Mouse (Mus musculus) E14TG2a.4 (cell line): ENCODE results near the gene Ttc21b.
"Not testable (repeated sequence)": the region's sequence is repeated elsewhere in the genome, so short reads cannot be mapped to it uniquely, and the experiment has no call there.

Experiments used
- H3K27me3 ChIP-seq: 2 replicates; pipeline ENCODE4 v1.6.1; 2014; ENCODE audit warnings: low read length, control low read depth; ENCODE audit not compliant: insufficient read depth
- H3K36me3 ChIP-seq: 2 replicates; pipeline ENCODE4 v1.6.1; 2014; ENCODE audit warnings: low read length, control low read depth; ENCODE audit not compliant: insufficient read depth
- H3K4me1 ChIP-seq: replicated peaks from 2 replicates; pipeline ENCODE4 v1.6.1; 2014; ENCODE audit warnings: low read depth, low read length, control low read depth
- H3K4me3 ChIP-seq: replicated peaks from 2 replicates; pipeline ENCODE4 v1.5.1; 2014; ENCODE audit warnings: mild to moderate bottlenecking, low read length
- H3K9me3 ChIP-seq: 2 replicates; pipeline ENCODE4 v1.6.1; 2014; ENCODE audit warnings: low read length, control low read depth
- CTCF ChIP-seq: conservative IDR thresholded peaks from 2 replicates; pipeline ENCODE4 v1.5.1; 2014; ENCODE audit warnings: low read length
- NANOG ChIP-seq: IDR thresholded peaks from 2 replicates; pipeline ENCODE4 v1.6.1; 2014; ENCODE audit warnings: borderline replicate concordance, low read length, mixed read lengths
- POU5F1 ChIP-seq: IDR thresholded peaks from 2 replicates; pipeline ENCODE4 v1.6.1; 2014; ENCODE audit warnings: low read length, borderline replicate concordance

The Ttc21b gene

GRCm38 (mm10) chr2:66204218-66204617, 52.2 kb downstream of the Ttc21b start:
- no peak for TF ChIP-seq NANOG
- TF ChIP-seq POU5F1, result no peak
- TF ChIP-seq CTCF, result no peak
- no peaks in the 10 kb centered on the region for H3K4me1 ChIP-seq
- no peaks in the 10 kb centered on the region for H3K36me3 ChIP-seq
- no peaks in the 10 kb centered on the region for H3K9me3 ChIP-seq
- H3K4me3 ChIP-seq, result no peak overlapping the region
- H3K27me3 ChIP-seq, result no peaks in the 10 kb centered on the region

- H3K27me3 ChIP-seq, result no peaks in the 10 kb centered on the region
- TF ChIP-seq CTCF, result no peak
- no peak for TF ChIP-seq POU5F1
- TF ChIP-seq NANOG, result no peak
- H3K9me3 ChIP-seq, result no peaks in the 10 kb centered on the region
- H3K36me3 ChIP-seq, result no peaks in the 10 kb centered on the region
- H3K4me3 ChIP-seq, result no peak overlapping the region
- H3K4me1 ChIP-seq, result no peaks in the 10 kb centered on the region
Observed at GRCm38 (mm10) chr2:66200195-66200594, 56.2 kb downstream of the Ttc21b start.

- H3K27me3 ChIP-seq, result no peaks in the 10 kb centered on the region
- H3K36me3 ChIP-seq, result no peaks in the 10 kb centered on the region
- no peak for TF ChIP-seq POU5F1
- no peak for TF ChIP-seq NANOG
- no peak for TF ChIP-seq CTCF
- H3K9me3 ChIP-seq, result peaks cover 9% of the 10 kb centered on the region
- H3K4me3 ChIP-seq, result no peak overlapping the region
- H3K4me1 ChIP-seq, result no peaks in the 10 kb centered on the region
Observed at GRCm38 (mm10) chr2:66191691-66192100, 64.7 kb downstream of the Ttc21b start.

- Histone ChIP-seq H3K36me3 (no peaks in the 10 kb centered on the region), H3K27me3 (no peaks in the 10 kb centered on the region), H3K9me3 (peaks cover 9% of the 10 kb centered on the region), H3K4me1 (no peaks in the 10 kb centered on the region), H3K4me3 (no peak overlapping the region)
- TF ChIP-seq CTCF (no peak), NANOG (no peak), POU5F1 (no peak)
Observed at GRCm38 (mm10) chr2:66190157-66190556, 66.3 kb downstream of the Ttc21b start.

GRCm38 (mm10) chr2:66189197-66189596, 67.2 kb downstream of the Ttc21b start:
- H3K4me3 ChIP-seq, H3K4me1 ChIP-seq, H3K36me3 ChIP-seq, H3K9me3 ChIP-seq, H3K27me3 ChIP-seq: not testable (repeated sequence)

GRCm38 (mm10) chr2:66187520-66187919, 68.9 kb downstream of the Ttc21b start:
- Histone ChIP-seq H3K9me3 (no peaks in the 10 kb centered on the region), H3K36me3 (no peaks in the 10 kb centered on the region), H3K4me1 (no peaks in the 10 kb centered on the region), H3K4me3 (no peak overlapping the region), H3K27me3 (no peaks in the 10 kb centered on the region)
- no peak for TF ChIP-seq NANOG
- no peak for TF ChIP-seq CTCF
- TF ChIP-seq POU5F1, result no peak

GRCm38 (mm10) chr2:66184431-66185164, 71.8 kb downstream of the Ttc21b start:
- H3K4me3 ChIP-seq, result no peak overlapping the region
- no peaks in the 10 kb centered on the region for H3K9me3 ChIP-seq
- no peak for TF ChIP-seq POU5F1
- no peak for TF ChIP-seq NANOG
- TF ChIP-seq CTCF, result no peak

GRCm38 (mm10) chr2:66180293-66180692, 76.1 kb downstream of the Ttc21b start:
- H3K4me3 ChIP-seq, result no peak overlapping the region
- H3K4me1 ChIP-seq, result no peaks in the 10 kb centered on the region
- no peaks in the 10 kb centered on the region for H3K9me3 ChIP-seq
- no peaks in the 10 kb centered on the region for H3K27me3 ChIP-seq
- no peaks in the 10 kb centered on the region for H3K36me3 ChIP-seq
- TF ChIP-seq NANOG (no peak), CTCF (no peak), POU5F1 (no peak)

More at GRCm38 (mm10) chr2:66184431-66185164, 71.8 kb downstream of the Ttc21b start:
- Histone ChIP-seq H3K36me3 (no peaks in the 10 kb centered on the region), H3K27me3 (no peaks in the 10 kb centered on the region), H3K4me1 (no peaks in the 10 kb centered on the region)

- Histone ChIP-seq H3K9me3 (no peaks in the 10 kb centered on the region), H3K36me3 (no peaks in the 10 kb centered on the region), H3K4me1 (no peaks in the 10 kb centered on the region), H3K27me3 (no peaks in the 10 kb centered on the region), H3K4me3 (no peak overlapping the region)
- TF ChIP-seq NANOG, result no peak
- TF ChIP-seq CTCF, result no peak
- TF ChIP-seq POU5F1, result no peak
Observed at GRCm38 (mm10) chr2:66179782-66180181, 76.6 kb downstream of the Ttc21b start.
